Mouse (Mus musculus) heart, adult 9 months (tissue): Measurements from ENCODE around the gene Enho.

Source experiments
- DNase-seq, 2 experiments: peaks; one replicate each; pipeline ENCODE4 v3.0.0; 2022; ENCODE audit warnings: low spot score in 2 of 2

The Enho gene

DNA sequence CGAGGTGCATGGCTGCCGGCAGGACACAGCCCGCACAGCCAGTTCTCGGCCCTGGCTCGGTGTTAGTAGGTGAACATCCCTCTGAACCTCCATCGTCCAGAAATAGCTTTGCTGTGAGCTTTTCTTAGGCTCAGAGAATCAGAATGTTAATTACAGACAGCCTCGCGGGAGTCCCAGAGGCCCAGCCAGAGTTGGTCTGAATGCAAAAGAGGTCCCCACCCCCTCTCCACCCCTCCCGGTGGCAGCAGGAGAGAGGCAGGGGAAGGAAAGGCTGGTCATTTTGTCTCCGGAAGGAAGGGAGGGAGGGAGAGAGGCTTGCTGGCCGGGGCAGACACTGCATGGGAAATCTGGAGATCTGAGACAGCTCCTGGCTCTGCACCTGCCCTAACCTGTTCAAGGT, 8.7 kb downstream of the Enho start:
- peak; percentile 55 to 69 for DNase-seq

DNA sequence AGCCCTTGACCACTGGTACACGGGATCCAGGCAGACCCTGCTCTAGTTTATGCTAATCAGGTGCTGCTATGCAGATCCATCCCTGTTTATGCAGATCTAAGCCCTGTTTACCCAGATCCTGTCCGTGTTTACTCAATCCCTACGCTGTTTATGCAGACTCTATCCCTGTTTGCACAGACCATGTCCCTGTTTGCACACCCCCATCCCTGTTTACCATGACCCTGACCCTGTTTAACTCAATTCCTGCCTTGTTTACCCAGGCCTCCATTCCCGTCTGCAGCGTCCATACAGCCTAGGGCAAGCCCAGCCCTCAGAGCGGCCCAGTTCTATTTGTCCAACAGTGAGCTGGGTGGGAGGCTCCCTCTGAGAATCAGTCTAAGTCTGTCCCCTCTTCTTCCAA, 9.9 kb downstream of the Enho start:
- no peak for DNase-seq

GRCm38 (mm10) chr4:41628202-41628927, 11.8 kb downstream of the Enho start:
- peak; percentile 21 to 41 for DNase-seq

GRCm38 (mm10) chr4:41622071-41622470, 18.1 kb downstream of the Enho start:
- DNase-seq = no peak

- DNase-seq = peak; percentile 46 to 58
Measured at GRCm38 (mm10) chr4:41618916-41619746, 21.0 kb downstream of the Enho start.

GRCm38 (mm10) chr4:41615661-41616599, 24.2 kb downstream of the Enho start:
- no peak for DNase-seq

DNA sequence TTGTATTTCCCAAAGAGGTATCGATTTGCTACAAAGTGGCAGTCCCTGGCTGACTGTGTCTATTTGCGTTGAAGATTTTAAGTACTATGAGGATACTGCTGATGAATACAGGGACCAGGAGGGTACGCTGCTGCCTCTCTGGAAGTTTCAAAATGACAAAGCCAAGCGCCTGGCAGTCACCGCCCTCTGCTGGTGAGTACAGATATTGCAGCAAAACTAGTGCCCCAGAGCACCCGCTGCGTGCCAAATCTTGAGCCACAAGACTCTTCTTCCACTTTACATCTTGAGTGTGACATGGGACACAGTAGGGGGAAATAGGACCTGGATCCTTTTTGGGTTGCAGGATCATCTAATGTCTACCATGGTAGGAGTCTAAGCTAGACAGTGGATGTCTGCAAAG, 26.0 kb downstream of the Enho start:
- DNase-seq = peak; percentile 53 to 76

- no peak for DNase-seq
Measured at GRCm38 (mm10) chr4:41612166-41612565, 28.0 kb downstream of the Enho start.

DNA sequence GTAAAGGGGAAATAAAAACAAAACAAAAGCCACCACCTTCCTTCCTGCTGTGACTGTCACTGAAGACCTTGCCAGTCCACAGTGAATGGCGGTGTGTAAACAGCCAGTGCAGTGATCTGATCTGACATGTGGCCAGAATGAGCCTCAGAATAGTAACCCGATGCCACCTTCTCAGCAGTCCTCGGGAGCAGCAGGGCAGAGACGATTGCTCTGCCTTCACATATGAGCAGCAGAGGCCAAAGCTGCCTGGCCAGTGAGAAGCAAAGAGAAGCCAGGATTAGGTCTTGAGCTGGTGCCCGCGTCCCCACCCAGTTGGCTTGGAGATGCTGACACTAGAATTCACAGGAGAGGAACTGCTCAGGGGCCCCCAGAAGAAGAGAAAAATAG, 29.5 kb downstream of the Enho start:
- DNase-seq = no peak

- DNase-seq = no peak
Measured at GRCm38 (mm10) chr4:41609681-41610593, 30.2 kb downstream of the Enho start.

DNA sequence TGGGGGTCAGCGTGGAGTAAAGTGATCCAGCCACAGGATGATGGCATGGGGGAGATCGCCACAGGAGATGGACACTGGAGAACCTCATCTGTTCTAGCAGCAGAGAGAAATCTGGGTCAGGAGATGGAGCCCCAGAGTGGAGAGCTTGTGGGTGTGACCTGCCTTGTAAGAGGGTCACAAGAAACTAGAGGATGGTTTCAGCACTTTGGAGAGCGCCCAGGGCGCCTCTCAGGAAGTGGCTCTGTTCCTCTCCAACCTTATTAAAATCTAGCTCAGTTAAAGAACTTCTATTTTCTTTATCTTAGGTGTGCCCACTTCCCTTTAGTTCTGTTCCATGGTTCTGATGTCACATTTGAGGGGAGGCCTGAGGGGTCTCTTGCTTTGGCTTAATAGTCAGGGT, 33.3 kb downstream of the Enho start:
- DNase-seq = no peak

DNA sequence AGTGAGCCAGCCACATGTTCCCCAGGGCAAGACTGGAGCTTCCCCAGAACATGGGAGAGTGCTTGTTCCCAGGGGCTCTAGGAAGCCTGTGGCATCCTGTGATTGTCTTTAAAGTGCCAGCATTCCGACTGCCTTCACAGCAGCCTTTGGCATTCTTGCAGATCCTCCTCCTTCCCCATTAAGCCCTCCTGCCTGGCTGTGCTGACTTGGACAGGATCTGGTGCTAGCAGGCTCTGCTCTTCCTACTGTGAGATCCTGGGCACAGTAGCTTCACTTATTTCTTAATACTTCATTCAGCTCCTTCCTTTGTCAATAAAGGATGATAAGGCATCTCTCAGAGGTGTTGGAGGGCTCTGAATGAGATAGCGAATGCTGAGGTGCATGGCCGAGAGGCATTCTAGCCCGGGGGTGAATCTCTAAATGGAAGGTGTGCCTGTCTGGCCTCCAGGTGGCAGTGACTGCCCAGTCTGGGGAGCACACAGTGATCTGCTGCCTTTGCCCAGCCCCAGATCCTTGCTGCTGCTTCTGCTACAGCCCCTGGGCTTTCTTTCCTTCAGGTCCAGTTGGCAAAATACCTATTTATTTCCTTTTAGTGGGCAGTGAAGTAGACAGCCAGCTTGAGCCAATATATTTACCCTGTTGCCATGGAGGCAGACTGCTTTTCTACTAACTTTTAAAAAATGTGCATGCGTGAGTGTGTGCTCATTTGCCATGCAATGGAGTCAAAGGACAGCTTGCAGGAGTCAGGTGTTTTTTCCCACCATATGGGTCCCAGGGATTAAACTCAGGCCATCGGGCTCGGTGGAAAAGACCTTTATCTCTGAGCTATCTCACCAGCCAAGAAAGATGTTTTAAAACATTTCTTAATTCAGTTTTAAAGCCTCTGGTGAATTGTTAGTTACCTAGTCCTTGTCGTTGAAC, 35.4 kb downstream of the Enho start:
- DNase-seq = no peak

DNA sequence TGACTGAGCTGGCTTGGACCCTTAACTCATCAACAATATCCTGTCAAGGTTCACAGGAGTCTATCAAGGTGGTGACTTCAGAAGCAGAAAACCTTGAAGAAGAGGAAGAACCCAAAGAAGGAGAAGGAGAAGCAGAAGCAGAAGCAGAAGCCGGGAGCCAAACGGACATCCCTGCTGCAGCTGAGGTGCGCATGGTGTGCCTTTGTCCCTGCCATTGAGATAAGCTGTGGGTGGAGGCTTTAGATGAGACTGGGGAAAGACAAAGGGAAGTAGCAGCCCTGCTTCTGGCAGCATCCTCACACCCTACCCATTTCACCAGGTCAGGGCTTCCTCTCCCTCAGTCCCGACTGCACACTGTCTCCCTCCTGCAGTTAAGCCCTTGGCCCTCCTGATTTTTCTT, 37.3 kb downstream of the Enho start:
- no peak for DNase-seq
